In the genomic region with DNA sequence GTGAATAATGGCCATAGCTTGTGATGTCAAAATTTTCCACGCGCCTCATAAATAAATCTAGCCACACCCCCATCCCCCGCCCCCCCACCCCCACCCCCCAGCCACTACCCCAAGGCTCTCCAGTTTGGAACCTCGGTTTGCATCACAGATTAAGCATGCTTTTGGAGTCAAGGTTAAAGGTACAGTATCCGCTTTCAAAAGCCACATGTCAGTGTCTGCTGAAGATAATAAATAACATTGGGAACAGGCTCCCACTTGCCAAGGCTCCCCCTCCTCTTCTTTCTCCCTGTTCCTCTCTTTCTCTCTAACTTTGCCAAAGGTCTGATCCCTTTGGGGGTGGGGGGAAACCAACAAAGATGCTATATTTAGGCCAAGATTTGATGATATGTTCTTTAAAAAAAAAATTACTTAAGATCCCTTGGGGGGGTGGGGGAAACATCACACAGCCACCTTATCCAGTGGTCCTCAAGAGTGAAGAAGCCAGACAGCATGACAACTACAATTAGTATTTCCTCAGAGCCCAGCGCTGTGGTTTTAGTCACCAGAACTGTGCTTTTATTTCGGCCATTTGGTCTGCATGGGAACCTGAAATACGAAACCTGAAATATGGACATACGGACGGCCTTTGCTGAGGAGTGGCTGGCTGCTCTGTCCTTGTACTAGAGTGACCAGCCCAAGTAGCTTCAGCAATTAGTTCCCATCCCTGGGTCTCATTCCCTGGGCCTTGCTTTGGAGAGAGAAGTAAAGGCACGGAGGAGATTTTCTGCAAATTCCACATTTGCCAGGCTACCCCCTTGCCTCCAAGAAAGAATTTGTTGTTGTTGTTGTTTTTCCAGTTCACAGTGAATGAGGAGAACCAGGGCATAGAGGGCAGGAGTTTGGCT, we compare ENCODE assay signal across 12 mouse cellular contexts.
A peak's percentile ranks its signal among the peaks of the same experiment; 100 is the strongest.
DNase-seq lines count a peak whose midpoint lies in the region; ATAC-seq and TF ChIP-seq lines count a peak whose summit lies in the region.
"Had no signal": no experiment of that assay in that cellular context is flagged by ENCODE, and none has a peak within 500 bp of the region (broad histone marks: within the 10 kb centered on the region; RNA-seq: fewer than 3 reads in every experiment).

No protein-coding gene starts in this region.

- H3K9ac ChIP-seq in forebrain, embryonic 13.5 days: no peak overlapping the region
- H3K9ac ChIP-seq in forebrain, embryonic 16.5 days (replicated peaks; ENCODE audit: low read depth, low read length): no peak overlapping the region
- no peak overlapping the region for H3K9ac ChIP-seq in lung, embryonic 16.5 days (ENCODE audit: low read length)
- H3K9ac ChIP-seq in hindbrain, postnatal 0 days (replicated peaks; ENCODE audit: low read length): no peak overlapping the region
- no peak overlapping the region for H3K9ac ChIP-seq in stomach, embryonic 15.5 days

- H3K4me2 ChIP-seq in forebrain, embryonic 13.5 days: 0 out of 2 replicates have a peak overlapping the region, but pooled peaks have one; percentile 18
- no peak overlapping the region for H3K4me2 ChIP-seq in forebrain, embryonic 16.5 days (ENCODE audit: low read length)
- peak overlapping the region; percentile 55 for H3K4me2 ChIP-seq in lung, embryonic 16.5 days (ENCODE audit: low read depth, low read length)
- peak overlapping the region; percentile 43 for H3K4me2 ChIP-seq in hindbrain, postnatal 0 days (ENCODE audit: low read depth, low read length)
- H3K4me2 ChIP-seq in stomach, embryonic 15.5 days: peak overlapping the region; percentile 49

- no peak for ATAC-seq in forebrain, embryonic 13.5 days
- ATAC-seq in forebrain, embryonic 16.5 days: no peak
- ATAC-seq in lung, embryonic 16.5 days (ENCODE audit: low read depth): no peak
- ATAC-seq in hindbrain, postnatal 0 days: no peak
- no peak for ATAC-seq in stomach, embryonic 15.5 days (ENCODE audit: insufficient read depth, low FRiP score, low read depth)

- no peak overlapping the region for H3K27ac ChIP-seq in forebrain, embryonic 13.5 days
- H3K27ac ChIP-seq in forebrain, embryonic 16.5 days (ENCODE audit: low read length): no peak overlapping the region
- H3K27ac ChIP-seq in lung, embryonic 16.5 days (ENCODE audit: low read length): no peak overlapping the region
- H3K27ac ChIP-seq in hindbrain, postnatal 0 days: no peak overlapping the region
- H3K27ac ChIP-seq in stomach, embryonic 15.5 days: no peak overlapping the region
- H3K27ac ChIP-seq: macrophage had no signal

- 78% methylated on average over 11 of the region's 11 CpGs for WGBS in forebrain, embryonic 13.5 days
- WGBS in forebrain, embryonic 16.5 days: 81% methylated on average over 11 of the region's 11 CpGs
- 50% methylated on average over 11 of the region's 11 CpGs for WGBS in lung, embryonic 16.5 days
- WGBS in hindbrain, postnatal 0 days: 74% methylated on average over 11 of the region's 11 CpGs
- 52% methylated on average over 11 of the region's 11 CpGs for WGBS in stomach, embryonic 15.5 days

- H3K27me3 ChIP-seq in forebrain, embryonic 13.5 days: no peaks in the 10 kb centered on the region
- H3K27me3 ChIP-seq in forebrain, embryonic 16.5 days (replicated peaks; ENCODE audit: control insufficient read depth, insufficient read depth, low read length): no peaks in the 10 kb centered on the region
- H3K27me3 ChIP-seq in lung, embryonic 16.5 days (ENCODE audit: control insufficient read depth, insufficient read depth, low read depth, low read length): no peaks in the 10 kb centered on the region
- no peaks in the 10 kb centered on the region for H3K27me3 ChIP-seq in hindbrain, postnatal 0 days (ENCODE audit: insufficient read depth, low read length)
- no peaks in the 10 kb centered on the region for H3K27me3 ChIP-seq in stomach, embryonic 15.5 days (replicated peaks)

- DNase-seq in lung, postnatal 14 days: no peak
- DNase-seq in hindbrain, postnatal 0 days (ENCODE audit: low spot score): no peak
- no peak for DNase-seq in thymus, adult 18-20 months
- no peak for DNase-seq in urinary bladder, postnatal 36 days (ENCODE audit: low spot score in 2 of 2)
- DNase-seq: cerebellum, postnatal 36 days; layer of hippocampus, adult 9-11 months; right cerebral cortex, postnatal 25 days had no signal

- no peak for TF ChIP-seq CTCF in hindbrain, postnatal 0 days (IDR thresholded peaks at IDR 0.05; ENCODE audit: low read depth)

- H3K9me3 ChIP-seq in forebrain, embryonic 13.5 days (replicated peaks): no peaks in the 10 kb centered on the region
- no peaks in the 10 kb centered on the region for H3K9me3 ChIP-seq in forebrain, embryonic 16.5 days (ENCODE audit: control insufficient read depth, low read length)
- no peaks in the 10 kb centered on the region for H3K9me3 ChIP-seq in lung, embryonic 16.5 days (ENCODE audit: control insufficient read depth, low read length)
- H3K9me3 ChIP-seq in hindbrain, postnatal 0 days (ENCODE audit: low read length): no peaks in the 10 kb centered on the region
- no peaks in the 10 kb centered on the region for H3K9me3 ChIP-seq in stomach, embryonic 15.5 days

- H3K4me1 ChIP-seq in forebrain, embryonic 13.5 days: no peaks in the 10 kb centered on the region
- no peaks in the 10 kb centered on the region; the same call in 1 of the 2 replicates for H3K4me1 ChIP-seq in forebrain, embryonic 16.5 days (replicated peaks; ENCODE audit: control insufficient read depth, insufficient read depth, low read length)
- H3K4me1 ChIP-seq in lung, embryonic 16.5 days (replicated peaks; ENCODE audit: control insufficient read depth, insufficient read depth, low read length): peaks cover 8% of the 10 kb centered on the region; the same call in 1 of the 2 replicates
- no peaks in the 10 kb centered on the region for H3K4me1 ChIP-seq in hindbrain, postnatal 0 days (ENCODE audit: insufficient read depth, low read length)
- 0 out of 2 replicates have a peak, but pooled peaks cover 4% of the 10 kb centered on the region for H3K4me1 ChIP-seq in stomach, embryonic 15.5 days

- H3K36me3 ChIP-seq in forebrain, embryonic 13.5 days (ENCODE audit: poor library complexity, severe bottlenecking): no peaks in the 10 kb centered on the region
- no peaks in the 10 kb centered on the region for H3K36me3 ChIP-seq in forebrain, embryonic 16.5 days (ENCODE audit: control insufficient read depth, insufficient read depth)
- H3K36me3 ChIP-seq in lung, embryonic 16.5 days (ENCODE audit: control insufficient read depth, insufficient read depth, low read length): no peaks in the 10 kb centered on the region
- H3K36me3 ChIP-seq in hindbrain, postnatal 0 days (ENCODE audit: insufficient read depth, low read length): no peaks in the 10 kb centered on the region
- no peaks in the 10 kb centered on the region for H3K36me3 ChIP-seq in stomach, embryonic 15.5 days

- no peak overlapping the region for H3K4me3 ChIP-seq in forebrain, embryonic 13.5 days
- H3K4me3 ChIP-seq in forebrain, embryonic 16.5 days (replicated peaks; ENCODE audit: low read length): no peak overlapping the region
- no peak overlapping the region for H3K4me3 ChIP-seq in lung, embryonic 16.5 days (ENCODE audit: low read length)
- no peak overlapping the region for H3K4me3 ChIP-seq in hindbrain, postnatal 0 days (ENCODE audit: low read length)
- H3K4me3 ChIP-seq in stomach, embryonic 15.5 days (replicated peaks): no peak overlapping the region
